Mouse (Mus musculus) kidney, postnatal 4 days (tissue): ENCODE data around the gene Plekhg4.
A peak's percentile ranks its signal among the peaks of the same experiment; 100 is the strongest.

ENCODE experiments used
- DNase-seq, 2 experiments: peaks; one replicate each; pipeline ENCODE4 v3.0.0; 2021; ENCODE audit warnings: mixed read lengths in 2 of 2

The Plekhg4 gene

DNA sequence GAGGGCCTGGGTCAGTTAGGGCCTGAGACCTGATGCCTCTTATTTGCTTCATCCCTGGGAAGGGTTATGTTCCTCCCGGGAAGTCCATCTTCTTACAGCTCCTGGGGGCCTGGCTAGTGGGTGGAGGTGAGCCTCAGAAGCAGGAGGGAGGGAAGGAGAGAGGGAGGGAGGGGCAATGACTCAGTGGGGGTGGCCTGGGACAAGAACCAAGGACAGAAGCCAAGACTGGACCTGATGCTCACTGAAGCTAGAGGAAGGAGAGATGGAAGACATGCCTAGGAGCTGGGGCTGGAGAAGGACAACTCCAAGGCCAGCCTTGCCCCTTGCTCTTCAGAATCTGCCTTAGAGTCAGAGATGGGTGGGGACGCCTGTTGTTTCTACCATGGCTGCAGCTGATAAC lies at the start of gene Plekhg4:
Plekhg4 (plus strand) TSS at position 243 of the 400 bp plus-strand sequence.
- DNase-seq = no peak

DNA sequence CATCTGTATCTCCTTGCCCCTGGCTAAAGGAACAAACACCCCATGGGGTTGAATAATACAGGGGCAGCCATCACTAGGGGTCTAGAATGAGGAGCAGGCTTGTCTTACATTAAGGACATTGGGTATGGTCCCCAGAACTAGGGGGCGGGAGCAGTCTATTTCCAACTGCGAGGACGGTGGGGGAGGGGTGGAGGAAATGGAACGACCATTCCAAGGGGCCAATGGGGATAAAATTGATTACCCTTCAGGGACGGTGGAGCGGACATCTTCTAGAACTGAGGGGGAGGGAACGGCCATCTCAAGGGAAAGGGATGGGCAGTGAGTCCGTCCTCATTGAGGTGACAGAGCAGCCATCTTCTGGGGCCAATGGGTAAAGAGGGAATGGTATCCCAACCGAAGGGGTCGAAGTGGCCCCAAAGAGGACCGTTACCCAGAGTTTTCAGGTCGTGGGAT lies 47.4 kb upstream of the Plekhg4 start:
- DNase-seq = peak; percentile 52 to 58

DNA sequence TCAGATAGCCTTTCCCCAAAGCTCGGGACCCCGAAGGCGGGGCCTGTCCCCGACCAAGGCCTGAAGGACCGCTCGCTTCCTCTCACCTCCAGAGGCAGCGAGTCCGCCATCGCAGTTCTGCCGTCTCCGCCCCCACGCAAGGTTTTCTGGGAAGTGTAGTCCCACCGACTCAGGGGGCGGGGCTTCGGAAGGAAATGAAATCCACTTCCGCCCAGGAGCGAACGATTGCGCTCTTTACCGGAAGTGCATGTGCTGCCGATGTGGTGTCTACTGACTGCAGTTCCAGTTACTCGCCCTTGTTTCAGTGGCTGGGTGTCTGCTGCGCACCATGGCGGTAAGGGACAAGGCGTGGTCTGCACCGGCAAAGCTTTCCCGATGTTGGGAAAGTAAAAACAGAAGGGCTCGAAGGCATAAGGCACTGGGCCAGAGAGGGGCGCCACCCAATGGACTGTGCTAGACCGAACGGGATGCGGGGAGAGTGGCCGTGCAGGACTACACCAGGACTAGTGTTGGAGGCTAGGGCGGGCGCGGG lies 46.9 kb upstream of the Plekhg4 start, which contains the start of the genes Lrrc29 and Tmem208:
Lrrc29 (minus strand) TSS at position 138 of the 532 bp plus-strand sequence.
Tmem208 (plus strand) TSS at position 214 of the 532 bp plus-strand sequence.
- peak; percentile 98 to 99 for DNase-seq

DNA sequence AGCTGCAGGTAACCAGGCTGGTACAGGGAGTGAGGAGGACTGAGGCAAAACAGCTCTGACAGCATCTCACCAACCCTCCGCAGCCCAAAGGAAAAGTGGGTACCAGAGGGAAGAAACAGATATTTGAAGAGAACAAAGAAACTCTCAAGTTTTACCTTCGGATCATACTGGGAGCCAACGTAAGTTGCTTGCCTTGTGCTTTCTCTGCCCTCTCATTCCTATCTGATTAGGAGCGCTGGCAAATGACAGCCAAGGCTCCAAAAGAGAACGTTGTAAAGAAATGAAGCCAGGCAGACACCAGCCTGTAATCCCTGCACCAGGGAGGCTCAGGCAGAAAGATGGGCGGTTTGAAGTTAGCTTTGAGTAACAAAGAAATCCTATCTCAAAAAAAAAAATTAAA lies 46.1 kb upstream of the Plekhg4 start:
- peak in 1 of 2 experiments; percentile 15 for DNase-seq

- peak in 1 of 2 experiments; percentile 12 for DNase-seq
Measured at GRCm38 (mm10) chr8:105330325-105330724, 42.7 kb upstream of the Plekhg4 start.

DNA sequence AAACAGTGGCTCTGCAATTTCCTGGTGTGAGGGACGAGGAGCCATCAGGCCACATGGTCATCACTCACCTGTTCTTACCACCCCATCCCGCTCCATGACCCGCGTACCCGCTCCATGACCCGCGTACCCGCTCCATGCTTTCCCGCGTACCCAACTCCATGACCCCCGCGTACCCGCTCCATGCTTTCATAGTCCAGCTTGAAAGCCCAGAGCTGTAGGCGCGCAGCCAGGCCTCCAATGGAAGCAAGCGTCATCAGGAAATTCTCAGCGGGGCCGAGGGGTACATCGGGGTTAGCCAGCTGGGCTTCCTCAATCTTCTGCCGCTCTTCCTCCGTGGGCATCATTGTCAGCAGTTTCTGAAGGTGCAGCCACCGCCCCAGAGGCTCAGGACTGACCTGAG lies 41.6 kb upstream of the Plekhg4 start:
- no peak for DNase-seq

DNA sequence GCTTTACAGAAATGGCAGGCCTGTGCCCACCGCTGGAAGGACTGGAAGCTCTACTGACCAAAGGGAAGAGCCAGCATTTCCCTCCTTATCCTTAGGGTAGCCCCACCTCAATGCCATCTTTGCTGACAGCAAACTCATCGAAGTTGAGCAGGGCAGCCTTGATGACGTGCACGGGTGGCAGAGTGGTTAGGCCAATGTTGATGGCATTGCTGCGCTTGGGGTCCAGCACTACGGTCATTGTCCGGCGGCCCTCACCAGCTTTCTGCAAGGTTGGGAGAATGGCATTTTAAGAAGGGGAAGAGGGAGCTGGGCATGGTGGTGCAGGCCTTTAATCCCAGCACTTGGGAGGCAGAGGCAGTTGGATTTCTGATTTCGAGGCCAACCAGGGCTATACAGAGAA lies 41.1 kb upstream of the Plekhg4 start:
- DNase-seq = no peak

- no peak for DNase-seq
Measured at GRCm38 (mm10) chr8:105332523-105332922, 40.6 kb upstream of the Plekhg4 start.

DNA sequence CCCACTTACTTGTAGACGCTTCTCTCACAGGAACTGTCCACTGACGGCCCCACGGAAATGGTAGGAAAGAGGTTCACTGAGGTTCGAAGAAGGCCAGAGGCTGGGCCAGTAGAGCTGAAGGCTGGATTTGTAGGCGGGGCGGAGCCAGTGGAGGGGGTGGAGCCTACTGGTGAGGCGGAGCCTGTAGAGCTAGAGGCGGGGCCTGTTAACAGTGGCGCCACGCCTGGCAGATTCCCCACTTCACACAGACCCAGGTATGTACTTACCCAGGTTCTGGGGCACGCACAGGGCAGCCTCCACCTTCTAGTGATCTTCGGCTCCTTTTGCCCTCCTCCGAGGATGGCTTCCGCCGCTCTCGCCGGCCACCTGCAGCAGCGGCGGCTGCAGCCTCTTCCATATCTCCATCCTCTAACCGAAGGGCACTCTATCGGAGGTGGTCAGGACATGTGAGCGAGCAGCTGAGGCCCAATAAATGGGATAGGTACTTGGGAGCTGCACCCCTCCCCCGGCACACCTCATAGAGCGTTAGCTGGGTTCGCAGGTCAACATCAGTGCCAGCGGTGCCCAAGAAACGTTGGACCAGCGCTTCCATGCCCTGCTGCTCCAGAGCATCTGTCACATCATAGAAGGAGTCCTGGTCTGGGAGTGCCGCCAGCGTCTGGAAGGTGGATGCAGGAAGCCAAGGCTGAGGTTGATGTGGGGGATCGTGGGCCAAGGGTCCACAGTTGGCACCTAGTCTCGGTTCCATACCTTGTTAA lies 36.5 kb upstream of the Plekhg4 start:
- DNase-seq = peak; percentile 47 to 60

GRCm38 (mm10) chr8:105338992-105339391 lies 34.1 kb upstream of the Plekhg4 start:
- DNase-seq = no peak

- DNase-seq = no peak
Measured at GRCm38 (mm10) chr8:105339886-105340635, 33.0 kb upstream of the Plekhg4 start.

- DNase-seq = peak; percentile 49 to 65
Measured at GRCm38 (mm10) chr8:105341399-105341798, 31.7 kb upstream of the Plekhg4 start.

DNA sequence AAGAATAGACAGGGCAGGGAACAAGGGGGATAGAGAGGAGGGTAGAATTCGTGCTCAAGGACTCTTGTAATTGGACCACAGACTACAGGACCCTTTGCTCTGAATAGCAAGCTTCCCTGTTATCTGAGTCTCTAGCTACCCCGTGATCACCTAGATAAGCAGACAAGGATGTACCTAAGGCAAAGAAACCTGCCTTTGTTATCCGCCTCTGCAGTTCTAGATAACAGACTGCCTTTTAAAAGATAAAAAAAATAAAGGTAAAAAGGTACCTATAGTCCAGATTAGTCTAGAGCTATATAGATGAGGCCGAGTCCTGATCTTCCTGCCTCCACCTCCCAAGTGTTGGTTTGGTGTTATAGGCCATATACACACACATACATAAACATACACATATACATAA lies 30.3 kb upstream of the Plekhg4 start:
- DNase-seq = no peak

GRCm38 (mm10) chr8:105343791-105344574 lies 29.1 kb upstream of the Plekhg4 start:
- DNase-seq = no peak

- DNase-seq = peak in 1 of 2 experiments; percentile 53
Measured at GRCm38 (mm10) chr8:105345061-105345975, 27.8 kb upstream of the Plekhg4 start.

DNA sequence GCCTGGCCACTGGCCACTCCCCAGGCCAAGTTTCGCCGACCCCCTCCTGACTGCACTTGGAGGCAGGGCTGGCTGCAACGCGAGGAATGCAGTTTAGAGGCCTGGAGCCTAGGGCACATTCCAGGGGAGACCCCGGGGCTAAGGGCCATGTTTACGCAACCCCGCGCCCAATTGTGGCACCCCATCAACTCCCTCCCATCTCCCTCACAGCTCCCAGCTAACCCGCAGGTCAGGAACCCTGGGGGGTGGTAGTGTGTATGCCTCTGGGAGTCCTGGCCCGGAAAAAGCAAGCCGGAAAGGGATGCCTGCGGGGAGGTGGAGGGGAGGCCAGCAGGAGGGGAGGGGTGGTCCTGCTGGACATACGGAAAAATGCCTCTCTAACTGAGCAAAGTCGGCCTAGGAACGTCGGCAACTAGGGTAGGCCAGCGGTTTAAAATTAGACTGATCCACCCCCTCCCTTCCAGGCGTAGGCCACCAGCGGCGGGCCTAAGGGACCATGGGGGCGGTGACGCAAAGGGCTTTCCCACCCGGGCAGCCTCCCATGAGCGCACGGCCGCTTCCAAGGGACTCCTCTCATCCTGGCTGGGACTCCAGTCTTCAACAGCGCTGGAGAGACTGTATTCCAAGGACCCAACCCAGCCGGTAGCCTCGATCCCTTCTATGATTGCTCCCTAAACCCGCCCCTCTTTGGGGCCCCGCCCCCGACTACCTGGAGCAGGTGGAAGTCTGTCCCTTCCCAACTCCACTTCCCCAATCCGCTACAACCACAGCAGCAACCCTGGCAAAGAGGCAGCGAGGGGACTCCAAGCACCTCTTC lies 26.3 kb upstream of the Plekhg4 start:
- peak; percentile 77 to 85 for DNase-seq

- DNase-seq = peak; percentile 96 to 98
Measured at GRCm38 (mm10) chr8:105347428-105348221, 25.4 kb upstream of the Plekhg4 start, which contains the start of gene Fhod1. Gene Fhod1 (minus strand): TSS chr8:105347953.

DNA sequence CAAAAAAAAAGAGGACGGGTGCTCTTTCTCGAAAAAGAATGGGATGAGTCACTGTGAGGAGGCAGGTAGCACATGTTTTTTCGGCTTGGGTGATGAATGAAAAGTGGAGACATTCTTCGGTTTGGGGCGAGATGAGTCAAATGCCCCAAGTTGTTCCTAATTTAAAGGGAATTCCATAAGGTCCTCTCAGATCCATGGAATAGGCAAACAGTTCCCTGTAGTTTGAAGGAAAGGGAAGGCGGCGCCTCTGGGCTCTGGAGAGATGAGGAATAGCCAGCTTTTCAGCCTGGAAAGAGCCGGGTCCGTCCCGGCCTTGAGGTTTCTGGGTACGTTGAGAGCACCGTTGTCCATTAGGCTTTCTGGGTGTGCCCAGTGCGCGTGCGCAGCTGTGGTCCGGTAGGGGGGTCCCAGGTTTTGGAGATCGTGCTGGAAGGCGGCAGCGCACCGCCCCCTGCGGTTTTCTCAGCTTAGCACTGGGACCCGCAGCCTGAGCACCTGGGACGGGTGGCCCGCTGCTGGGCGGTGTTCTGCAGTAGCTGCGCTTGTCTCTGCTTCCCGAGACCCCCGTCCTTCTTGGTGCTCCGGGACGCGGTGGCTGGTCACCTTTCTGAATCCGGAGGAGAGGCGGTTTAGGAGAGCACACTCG lies 24.5 kb upstream of the Plekhg4 start, which contains the start of gene Slc9a5:
Slc9a5 (plus strand) TSS at position 394 of the 646 bp plus-strand sequence.
- peak; percentile 74 to 80 for DNase-seq
